Mouse (Mus musculus): ENCODE measurements around the gene Ppp1r13l.
A peak's percentile ranks its signal among the peaks of the same experiment; 100 is the strongest.

Ppp1r13l gene

DNA sequence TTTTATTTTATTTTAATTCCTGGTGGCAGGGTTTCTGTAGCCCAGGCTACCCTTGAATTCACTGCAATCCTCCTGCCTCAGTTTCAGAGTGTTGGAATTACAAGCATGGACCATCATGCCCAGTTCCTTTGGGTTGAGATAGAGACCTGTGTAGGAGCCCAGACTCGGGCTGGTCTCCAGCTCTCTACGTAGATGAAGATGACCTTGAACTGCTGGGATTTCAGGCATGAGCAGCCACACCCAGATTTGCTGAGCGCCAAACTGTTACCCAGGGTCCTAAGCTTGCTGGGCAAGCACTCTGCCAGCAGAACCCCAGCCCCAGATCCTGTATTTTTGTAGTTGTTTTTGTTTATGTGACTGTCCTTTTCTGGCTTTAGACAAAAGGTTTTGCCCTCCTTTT lies 54.0 kb downstream of the Ppp1r13l start:
- DNase-seq (ENCODE audit: low spot score): no peak

DNA sequence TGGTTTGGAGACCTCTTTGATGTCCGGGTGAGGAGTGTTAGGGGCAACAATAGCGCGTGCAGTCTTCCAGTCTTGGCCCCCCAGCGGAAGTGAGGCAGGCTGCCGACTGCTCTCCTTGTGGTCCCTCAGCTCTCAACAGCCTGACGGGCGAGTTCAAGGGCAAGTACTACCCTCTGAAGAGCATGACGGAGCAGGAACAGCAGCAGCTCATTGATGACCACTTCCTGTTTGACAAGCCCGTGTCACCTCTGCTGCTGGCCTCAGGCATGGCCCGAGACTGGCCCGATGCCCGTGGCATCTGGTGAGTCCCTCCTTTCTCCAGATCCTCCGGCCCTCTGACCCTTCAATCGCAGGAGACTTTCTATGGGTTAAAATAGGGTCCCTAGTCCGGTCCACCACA lies 57.0 kb downstream of the Ppp1r13l start:
- DNase-seq (ENCODE audit: low spot score): no peak

DNA sequence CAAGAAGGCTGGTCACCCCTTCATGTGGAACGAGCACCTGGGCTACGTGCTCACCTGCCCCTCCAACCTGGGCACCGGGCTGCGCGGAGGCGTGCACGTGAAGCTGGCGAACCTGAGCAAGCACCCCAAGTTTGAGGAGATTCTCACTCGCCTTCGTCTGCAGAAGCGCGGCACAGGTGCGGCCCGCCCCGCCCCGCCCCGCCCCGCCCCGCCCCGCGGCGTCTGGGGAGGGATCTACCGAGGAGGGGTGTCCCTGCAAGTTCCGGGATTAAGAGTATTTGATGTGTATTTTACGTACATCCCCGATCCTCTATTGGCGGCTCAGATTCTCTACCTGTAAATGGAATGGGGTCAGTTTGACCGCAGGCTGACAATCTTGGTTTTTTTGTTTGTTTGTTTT lies 60.6 kb downstream of the Ppp1r13l start:
- no peak for DNase-seq (ENCODE audit: low spot score)

DNA sequence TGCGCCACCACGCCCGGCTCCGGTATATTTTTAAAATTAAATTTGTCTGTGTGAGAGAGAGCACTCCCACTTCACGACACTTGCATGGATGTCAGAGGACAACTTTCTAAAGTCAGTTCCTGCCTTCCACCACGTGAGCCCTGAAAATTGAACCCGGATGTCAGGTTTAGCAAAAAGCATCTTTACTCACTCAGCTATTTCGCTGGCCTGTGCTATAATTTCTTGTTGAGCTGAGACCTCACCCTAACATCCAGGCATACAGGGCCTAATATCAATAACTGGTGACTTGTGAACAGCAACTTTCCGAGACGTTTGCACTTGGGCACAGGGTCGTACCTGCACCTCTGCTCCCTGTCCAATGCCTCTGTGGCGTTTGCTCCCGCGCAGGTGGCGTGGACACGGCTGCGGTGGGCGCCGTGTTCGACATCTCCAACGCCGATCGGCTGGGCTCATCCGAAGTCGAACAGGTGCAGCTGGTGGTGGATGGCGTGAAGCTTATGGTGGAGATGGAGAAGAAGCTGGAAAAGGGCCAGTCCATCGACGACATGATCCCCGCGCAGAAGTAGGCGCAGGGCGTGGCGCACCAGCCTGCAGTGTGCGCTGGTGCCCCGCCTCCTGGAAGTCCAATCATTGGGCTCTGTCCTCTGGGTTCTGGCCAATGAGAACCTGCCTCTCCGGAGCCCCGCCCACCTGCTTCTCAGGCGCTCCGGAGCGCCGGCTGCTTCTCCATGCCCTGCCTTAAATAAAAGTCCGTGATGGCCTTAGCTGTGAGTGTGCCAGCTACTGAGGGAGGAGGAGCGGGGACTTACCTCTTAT lies 61.5 kb downstream of the Ppp1r13l start:
- peak; percentile 63 for DNase-seq (ENCODE audit: low spot score)

DNA sequence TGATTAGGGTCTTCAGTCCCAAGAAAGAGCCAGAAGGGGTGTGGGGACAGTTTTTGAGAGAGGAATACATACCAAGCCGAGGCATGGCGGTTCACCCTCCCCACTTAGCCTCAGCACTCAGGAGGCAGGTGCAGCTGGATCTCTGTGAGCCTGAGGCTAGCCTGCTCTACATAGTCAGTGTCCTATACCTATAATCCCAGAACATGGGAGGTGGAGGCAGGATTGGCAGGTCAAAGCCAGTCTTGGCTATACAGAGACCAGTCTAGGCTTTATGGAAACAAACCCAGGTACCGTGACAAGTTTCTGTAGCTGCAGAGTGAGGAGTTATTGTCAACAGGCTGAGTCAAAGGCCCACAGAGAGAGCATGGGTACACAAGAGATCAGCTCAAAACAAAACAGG lies 63.5 kb downstream of the Ppp1r13l start:
- no peak for DNase-seq (ENCODE audit: low spot score)

DNA sequence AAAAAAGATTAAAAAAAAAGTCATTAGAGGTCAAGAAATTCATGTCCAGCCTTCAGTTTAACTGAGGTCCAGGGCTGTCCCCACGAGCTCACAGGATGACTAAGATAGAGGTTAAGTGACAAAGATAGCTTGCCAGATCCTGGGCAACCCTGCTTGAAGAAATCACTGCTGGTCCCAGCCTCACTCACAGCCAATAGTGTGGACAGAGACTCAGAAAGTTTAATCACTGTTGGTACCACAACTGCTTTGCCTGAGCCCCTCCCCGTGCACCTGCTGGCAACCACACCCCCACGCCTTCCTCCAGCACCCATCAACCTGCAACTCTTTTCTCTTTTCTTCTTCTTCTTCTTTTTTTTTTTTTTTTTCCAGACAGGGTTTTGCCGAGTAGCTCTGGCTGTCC lies 64.5 kb downstream of the Ppp1r13l start:
- no peak for DNase-seq (ENCODE audit: low spot score)

DNA sequence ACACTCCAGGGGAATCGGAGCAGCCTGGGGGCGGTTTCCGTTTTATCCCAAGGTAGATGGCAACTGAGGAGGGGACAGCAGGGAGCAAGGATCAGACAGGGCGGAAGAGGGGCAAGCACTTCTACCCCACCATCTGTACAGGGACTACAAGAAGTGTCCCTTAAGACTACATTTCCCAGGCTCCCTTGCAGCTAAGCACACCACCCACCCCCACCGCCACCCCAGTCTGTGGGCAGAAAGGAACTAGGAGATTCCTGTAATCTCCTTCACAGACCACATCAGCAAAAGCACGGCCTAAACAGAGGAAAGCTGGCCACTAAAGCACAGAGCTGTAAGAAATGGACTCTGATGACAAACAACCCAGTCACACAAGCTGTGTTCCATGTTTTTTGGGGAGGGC lies 66.8 kb downstream of the Ppp1r13l start:
- DNase-seq (ENCODE audit: low spot score): no peak

DNA sequence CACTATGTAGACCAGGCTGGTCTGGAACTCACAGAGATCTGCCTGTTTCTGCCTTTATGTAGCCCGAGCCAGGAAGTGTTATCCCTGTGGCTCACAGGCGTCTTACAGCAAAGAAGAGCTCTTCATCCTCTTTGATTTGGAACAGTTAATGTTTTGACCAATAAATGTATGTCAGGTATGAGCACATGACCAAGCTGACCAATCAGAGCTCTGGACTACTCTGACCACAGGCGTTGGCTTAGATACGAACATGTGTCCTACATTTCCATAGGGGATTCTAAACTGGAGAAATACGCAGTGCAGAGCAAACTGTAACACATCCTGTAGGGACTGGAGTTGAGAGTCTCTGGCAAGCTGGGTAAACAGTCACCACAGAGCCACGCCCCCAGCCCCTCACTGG lies 67.3 kb downstream of the Ppp1r13l start:
- DNase-seq (ENCODE audit: low spot score): no peak
